Comparison of ENCODE assay signal across 10 mouse cellular contexts in the genomic region with DNA sequence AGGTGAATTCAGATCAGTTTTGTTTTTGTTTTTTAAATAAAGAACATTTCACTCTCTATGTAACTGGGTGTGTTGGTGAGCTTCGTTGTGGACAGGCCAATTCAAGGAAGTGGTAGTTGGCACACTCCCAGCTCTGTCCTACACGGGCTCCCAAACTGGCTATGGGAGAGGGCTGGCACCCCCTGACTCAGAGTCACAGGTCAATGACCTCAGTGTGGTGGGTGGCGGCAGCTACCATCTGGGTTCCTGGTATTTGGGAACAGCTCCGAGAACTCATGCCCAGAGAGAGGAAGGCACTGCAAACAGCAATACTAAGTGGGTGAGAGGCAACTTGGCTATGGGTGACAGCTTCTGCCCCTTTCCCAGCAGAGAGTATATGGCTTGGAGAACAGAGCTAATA. TPM values are rescaled to one million over a fixed set of nuclear protein-coding genes. Genes with fewer than 3 reads are reported as not detected.
DNase-seq lines count a peak whose midpoint lies in the region; ATAC-seq and TF ChIP-seq lines count a peak whose summit lies in the region.
"Had no signal": no experiment of that assay in that cellular context is flagged by ENCODE, and none has a peak within 500 bp of the region (broad histone marks: within the 10 kb centered on the region; RNA-seq: fewer than 3 reads in every experiment).

No protein-coding gene starts in this region.

- peaks cover 67% of the 10 kb centered on the region for H3K4me1 ChIP-seq in liver, postnatal 0 days (ENCODE audit: insufficient read depth)
- H3K4me1 ChIP-seq in neural tube, embryonic 15.5 days = peaks cover 21% of the 10 kb centered on the region

- no peaks in the 10 kb centered on the region for H3K36me3 ChIP-seq in liver, postnatal 0 days (replicated peaks; ENCODE audit: insufficient read depth, low read length)
- H3K36me3 ChIP-seq in neural tube, embryonic 15.5 days = no peaks in the 10 kb centered on the region
- H3K36me3 ChIP-seq: heart, embryonic 13.5 days; liver, embryonic 13.5 days had no signal

- no peaks in the 10 kb centered on the region for H3K27me3 ChIP-seq in liver, postnatal 0 days (ENCODE audit: insufficient read depth, low read length)
- no peaks in the 10 kb centered on the region for H3K27me3 ChIP-seq in neural tube, embryonic 15.5 days (replicated peaks)
- H3K27me3 ChIP-seq: heart, embryonic 13.5 days; liver, embryonic 13.5 days had no signal

- 30% methylated on average over 4 of the region's 4 CpGs for WGBS in liver, postnatal 0 days (ENCODE audit: insufficient replicate concordance)
- WGBS in neural tube, embryonic 15.5 days = 78% methylated on average over 4 of the region's 4 CpGs

- H3K4me3 ChIP-seq in liver, postnatal 0 days (ENCODE audit: low read depth, low read length) = no peak overlapping the region
- no peak overlapping the region for H3K4me3 ChIP-seq in neural tube, embryonic 15.5 days (replicated peaks)
- H3K4me3 ChIP-seq: heart, embryonic 13.5 days; liver, embryonic 13.5 days had no signal

- peak; percentile 59 for DNase-seq in liver, postnatal 0 days
- no peak for DNase-seq in liver
- peak; percentile 58 for DNase-seq in adrenal gland, postnatal 10 days
- DNase-seq in lung, postnatal 10 days = peak; percentile 55
- no peak for DNase-seq in frontal cortex, postnatal 14 days (ENCODE audit: low spot score in 2 of 2)
- no peak for DNase-seq in cerebellum, adult 18-20 months
- DNase-seq: liver, embryonic 13.5 days had no signal

- ATAC-seq in liver, postnatal 0 days = peak; percentile 42
- peak; percentile 24; the same call in 1 of the 2 replicates for ATAC-seq in common myeloid progenitor, adult 5-6 weeks (replicated peaks; ENCODE audit: low read depth, poor library complexity, severe bottlenecking)
- no peak for ATAC-seq in neural tube, embryonic 15.5 days (ENCODE audit: low FRiP score)

- H3K27ac ChIP-seq in liver, postnatal 0 days (ENCODE audit: low read depth) = peak overlapping the region; percentile 67
- no peak overlapping the region for H3K27ac ChIP-seq in neural tube, embryonic 15.5 days (replicated peaks)
- H3K27ac ChIP-seq: heart, embryonic 13.5 days; liver, embryonic 13.5 days had no signal

- no peaks in the 10 kb centered on the region for H3K9me3 ChIP-seq in liver, postnatal 0 days (ENCODE audit: low read length)
- no peaks in the 10 kb centered on the region for H3K9me3 ChIP-seq in neural tube, embryonic 15.5 days (replicated peaks)
- H3K9me3 ChIP-seq: heart, embryonic 13.5 days; liver, embryonic 13.5 days had no signal

- TF ChIP-seq EP300 in liver, postnatal 0 days (IDR thresholded peaks at IDR 0.05; ENCODE audit: low read depth) = peak; percentile 29; the same call in 1 of the 2 replicates

- H3K4me2 ChIP-seq in liver, postnatal 0 days (ENCODE audit: low read depth, low read length) = no peak overlapping the region
- H3K4me2 ChIP-seq in neural tube, embryonic 15.5 days = no peak overlapping the region
- H3K4me2 ChIP-seq: heart, embryonic 13.5 days; liver, embryonic 13.5 days had no signal

- TF ChIP-seq CTCF in liver, postnatal 0 days (IDR thresholded peaks at IDR 0.05; ENCODE audit: low read depth) = no peak

- no peak overlapping the region for H3K9ac ChIP-seq in liver, postnatal 0 days (replicated peaks)
- no peak overlapping the region for H3K9ac ChIP-seq in neural tube, embryonic 15.5 days (replicated peaks)
- H3K9ac ChIP-seq: heart, embryonic 13.5 days; liver, embryonic 13.5 days had no signal

RNA-seq across cellular contexts. Expression of a gene that starts 19.1 kb away (rescaled TPM):
- 8.9 and 9.4 TPM in 2 replicates for polyA plus RNA-seq in liver, postnatal 0 days (2015; fragmentation: Nextera tagmentation; extraction: Ambion mirVana)
- total RNA-seq in adrenal gland, postnatal 10 days (2021) = 10 to 100 TPM; 12.9 to 14.2 TPM
- 19.5 and 22.7 TPM in 2 replicates for total RNA-seq in common myeloid progenitor, adult 5-6 weeks (2017)
- polyA plus RNA-seq in neural tube, embryonic 15.5 days (2015; fragmentation: Nextera tagmentation; extraction: Ambion mirVana) = 18.5 and 19.9 TPM in 2 replicates

Comparison
In these comparisons a context has a peak if more than half of its experiments do, and no peak if none do; other contexts are left out.
1. DNase-seq: peak in liver, postnatal 0 days (single experiment), adrenal gland, postnatal 10 days (single experiment) and lung, postnatal 10 days (single experiment); none in liver (single experiment), frontal cortex, postnatal 14 days (0 of 2) and cerebellum, adult 18-20 months (0 of 2).